Mouse (Mus musculus): ENCODE measurements around the gene Olfr522.

The Olfr522 gene

DNA sequence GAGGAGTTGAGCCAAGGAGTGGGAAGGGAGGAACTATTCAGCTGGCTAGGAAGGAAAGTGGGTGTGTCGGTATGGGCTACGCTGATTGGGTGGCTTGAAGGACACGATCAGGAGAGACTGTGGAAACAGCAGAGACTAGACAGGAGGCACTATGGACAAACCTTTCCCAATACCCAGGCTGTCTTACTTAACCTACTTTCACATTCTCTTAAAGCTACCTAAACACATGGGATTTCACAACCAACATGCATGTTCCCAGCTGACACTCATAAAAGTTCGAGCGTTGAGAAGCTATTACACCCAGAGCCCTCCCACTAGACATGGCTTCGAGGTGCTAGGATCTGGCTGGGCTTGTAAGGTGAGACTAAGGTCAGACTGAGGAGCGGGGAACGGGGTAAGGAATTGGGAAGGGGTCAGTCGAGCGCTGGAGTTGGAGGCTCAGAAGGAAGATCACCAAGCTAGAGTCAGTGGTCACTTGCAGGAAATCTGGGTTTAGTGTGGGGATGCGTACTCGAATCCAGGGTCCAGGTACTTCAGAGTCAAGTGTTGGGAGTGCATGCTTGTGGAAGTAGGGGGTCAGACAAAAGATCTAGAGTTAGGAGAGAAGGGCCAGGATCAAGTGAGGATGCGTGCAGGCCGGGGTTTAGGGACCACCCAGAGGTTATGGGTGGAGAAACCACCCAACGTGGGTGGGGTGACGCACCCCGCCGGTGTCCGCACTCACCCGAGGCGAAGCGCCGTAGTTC, 48.8 kb downstream of the Olfr522 start, which contains the start of gene Paox:
Gene Paox, plus strand, starts transcription at position 217 of the 746 bp plus-strand sequence.
- no peak for DNase-seq (ENCODE audit: low spot score in 2 of 2)

GRCm38 (mm10) chr7:140111943-140112342, 52.6 kb downstream of the Olfr522 start:
- no peak for DNase-seq (ENCODE audit: low spot score in 2 of 2)

Data from thymus, postnatal 10 days (tissue).